Mouse (Mus musculus): Measurements from ENCODE around the gene Selenbp1.
"Not testable (repeated sequence)": the region's sequence is repeated elsewhere in the genome, so short reads cannot be mapped to it uniquely, and the experiment has no call there.

The Selenbp1 gene

GRCm38 (mm10) chr3:94932279-94932678 is 577 bp upstream of the Selenbp1 start:
- not testable (repeated sequence) for DNase-seq (ENCODE audit: low read depth, low spot score)

DNA sequence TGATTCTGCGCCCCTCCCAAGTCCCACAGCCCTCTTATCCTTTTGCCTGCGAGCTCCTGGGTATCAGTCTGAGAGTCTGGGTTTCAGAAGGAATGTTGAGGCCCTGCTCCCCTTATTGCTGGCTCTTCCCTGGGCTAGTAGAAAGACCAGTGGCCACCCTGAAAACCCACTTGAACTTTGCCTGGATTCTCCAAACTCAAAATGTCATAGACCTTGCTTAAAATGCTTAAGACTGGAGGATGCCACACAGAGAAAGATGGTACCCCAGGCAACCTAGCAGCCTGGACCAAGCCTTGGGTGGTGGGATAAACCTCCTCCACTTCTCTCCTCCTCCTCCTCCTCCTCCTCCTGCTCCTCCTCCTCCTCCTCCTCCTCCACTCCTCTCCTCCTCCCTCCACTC is 748 bp downstream of the Selenbp1 start:
- not testable (repeated sequence) for DNase-seq (ENCODE audit: low read depth, low spot score)

- not testable (repeated sequence) for DNase-seq (ENCODE audit: low read depth, low spot score)
Measured at GRCm38 (mm10) chr3:94934564-94934963, 1.7 kb downstream of the Selenbp1 start.

GRCm38 (mm10) chr3:94935332-94935731 is 2.5 kb downstream of the Selenbp1 start:
- DNase-seq (ENCODE audit: low read depth, low spot score) = not testable (repeated sequence)

- DNase-seq (ENCODE audit: low read depth, low spot score) = not testable (repeated sequence)
Measured at GRCm38 (mm10) chr3:94936147-94936546, 3.3 kb downstream of the Selenbp1 start.

DNA sequence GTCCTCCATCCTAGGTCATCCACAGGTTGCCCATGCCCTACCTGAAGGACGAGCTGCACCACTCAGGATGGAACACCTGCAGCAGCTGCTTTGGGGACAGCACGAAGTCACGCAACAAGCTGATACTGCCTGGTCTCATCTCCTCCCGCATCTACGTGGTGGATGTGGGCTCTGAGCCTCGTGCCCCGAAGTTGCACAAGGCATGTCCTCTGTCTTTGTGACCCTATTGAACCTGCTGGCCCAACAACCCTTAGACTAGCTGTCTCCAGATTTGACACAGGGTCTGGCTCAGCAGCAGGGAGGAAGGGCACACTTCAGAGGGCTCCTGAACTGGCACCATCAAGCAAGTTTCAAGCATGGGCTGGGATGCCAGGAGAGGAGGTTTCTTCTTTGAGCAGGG is 4.3 kb downstream of the Selenbp1 start:
- not testable (repeated sequence) for DNase-seq (ENCODE audit: low read depth, low spot score)

DNA sequence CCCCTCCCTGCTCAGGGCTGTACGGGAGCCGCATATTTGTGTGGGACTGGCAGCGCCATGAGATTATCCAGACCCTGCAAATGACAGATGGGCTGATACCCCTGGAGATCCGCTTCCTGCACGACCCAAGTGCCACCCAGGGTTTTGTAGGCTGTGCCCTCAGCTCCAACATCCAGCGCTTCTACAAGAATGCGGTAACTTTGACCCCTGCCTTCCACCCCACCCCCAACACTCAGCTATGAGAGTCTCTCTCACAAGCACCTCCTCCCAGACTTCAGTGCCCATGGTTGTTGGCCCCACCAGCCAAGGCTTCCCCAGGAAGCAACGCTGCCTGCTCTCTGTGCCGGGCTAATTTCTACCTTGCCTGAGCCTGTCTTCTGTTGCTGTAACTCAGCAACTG is 7.2 kb downstream of the Selenbp1 start:
- DNase-seq (ENCODE audit: low read depth, low spot score) = not testable (repeated sequence)

DNA sequence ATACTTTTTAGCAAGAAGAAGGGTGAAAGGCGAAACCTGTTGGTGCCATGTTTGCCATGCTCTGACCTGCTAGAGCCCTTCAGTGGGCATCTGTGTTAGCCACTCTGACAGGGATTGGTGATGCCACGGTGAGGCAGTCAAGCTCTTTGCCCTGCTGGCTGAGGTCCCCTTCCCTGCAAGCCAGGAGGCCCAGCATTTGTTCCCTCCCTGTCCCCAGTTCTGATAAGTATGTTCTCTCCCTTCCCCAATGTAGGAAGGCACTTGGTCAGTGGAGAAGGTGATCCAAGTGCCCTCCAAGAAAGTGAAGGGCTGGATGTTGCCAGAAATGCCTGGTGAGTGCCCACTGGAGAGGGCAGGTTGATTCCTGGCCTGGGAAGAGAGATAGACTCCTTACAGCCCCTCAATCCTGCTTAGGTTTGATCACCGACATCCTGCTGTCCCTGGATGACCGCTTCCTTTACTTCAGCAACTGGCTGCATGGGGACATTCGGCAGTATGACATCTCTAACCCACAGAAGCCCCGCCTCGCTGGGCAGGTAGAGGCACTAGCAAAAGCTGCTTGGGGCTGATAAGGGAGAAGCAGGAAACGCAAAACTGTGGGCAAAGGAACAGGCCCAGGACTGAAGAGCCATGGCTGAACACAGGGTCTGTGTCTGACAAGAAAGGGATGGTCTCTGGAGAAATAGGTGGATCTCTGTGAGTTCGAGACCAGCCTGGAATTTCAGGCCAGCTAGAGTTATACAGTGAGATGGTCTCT is 9.5 kb downstream of the Selenbp1 start:
- not testable (repeated sequence) for DNase-seq (ENCODE audit: low read depth, low spot score)

DNA sequence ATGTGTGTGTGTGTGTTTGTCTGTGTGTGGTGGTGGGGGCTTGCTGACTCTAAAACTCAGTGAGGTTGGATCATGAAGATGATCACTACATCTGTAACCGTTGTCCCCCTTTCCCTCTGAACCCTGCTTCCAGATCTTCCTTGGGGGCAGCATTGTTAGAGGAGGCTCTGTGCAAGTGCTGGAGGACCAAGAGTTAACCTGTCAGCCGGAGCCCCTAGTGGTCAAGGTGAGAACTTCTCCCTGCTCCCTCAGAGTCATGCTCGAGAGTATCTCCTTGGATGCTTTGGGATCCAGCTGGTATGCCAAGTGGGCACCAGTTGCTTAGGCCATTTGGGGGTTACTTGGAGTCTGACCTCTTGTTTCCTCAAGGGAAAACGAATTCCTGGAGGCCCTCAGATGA is 10.8 kb downstream of the Selenbp1 start:
- not testable (repeated sequence) for DNase-seq (ENCODE audit: low read depth, low spot score)

GRCm38 (mm10) chr3:94948066-94948614 is 15.3 kb downstream of the Selenbp1 start:
- DNase-seq (ENCODE audit: low read depth, low spot score) = no peak

DNA sequence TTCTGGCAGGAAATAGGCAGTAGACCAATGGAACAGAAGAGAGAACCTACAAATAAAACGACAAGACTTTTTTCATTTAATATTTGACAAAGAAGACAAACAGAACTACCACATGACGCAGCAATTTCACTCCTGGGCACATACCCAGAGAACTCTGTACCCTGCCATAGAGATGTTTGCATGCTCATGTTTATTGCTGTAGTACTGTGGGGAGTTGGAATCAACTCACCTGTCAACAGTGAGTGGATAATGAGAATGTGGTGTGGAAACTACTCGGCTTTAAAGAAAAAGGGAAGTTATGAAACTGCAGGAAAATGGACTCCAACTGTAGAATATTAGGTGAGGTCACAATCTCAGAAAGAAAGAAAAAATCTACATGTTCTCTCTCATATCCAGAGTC is 16.8 kb downstream of the Selenbp1 start:
- DNase-seq (ENCODE audit: low read depth, low spot score) = no peak

- peak; percentile 46 for DNase-seq (ENCODE audit: low read depth, low spot score)
Measured at GRCm38 (mm10) chr3:94952806-94953205, 19.9 kb downstream of the Selenbp1 start.

GRCm38 (mm10) chr3:94953384-94953763 is 20.5 kb downstream of the Selenbp1 start:
- no peak for DNase-seq (ENCODE audit: low read depth, low spot score)

DNA sequence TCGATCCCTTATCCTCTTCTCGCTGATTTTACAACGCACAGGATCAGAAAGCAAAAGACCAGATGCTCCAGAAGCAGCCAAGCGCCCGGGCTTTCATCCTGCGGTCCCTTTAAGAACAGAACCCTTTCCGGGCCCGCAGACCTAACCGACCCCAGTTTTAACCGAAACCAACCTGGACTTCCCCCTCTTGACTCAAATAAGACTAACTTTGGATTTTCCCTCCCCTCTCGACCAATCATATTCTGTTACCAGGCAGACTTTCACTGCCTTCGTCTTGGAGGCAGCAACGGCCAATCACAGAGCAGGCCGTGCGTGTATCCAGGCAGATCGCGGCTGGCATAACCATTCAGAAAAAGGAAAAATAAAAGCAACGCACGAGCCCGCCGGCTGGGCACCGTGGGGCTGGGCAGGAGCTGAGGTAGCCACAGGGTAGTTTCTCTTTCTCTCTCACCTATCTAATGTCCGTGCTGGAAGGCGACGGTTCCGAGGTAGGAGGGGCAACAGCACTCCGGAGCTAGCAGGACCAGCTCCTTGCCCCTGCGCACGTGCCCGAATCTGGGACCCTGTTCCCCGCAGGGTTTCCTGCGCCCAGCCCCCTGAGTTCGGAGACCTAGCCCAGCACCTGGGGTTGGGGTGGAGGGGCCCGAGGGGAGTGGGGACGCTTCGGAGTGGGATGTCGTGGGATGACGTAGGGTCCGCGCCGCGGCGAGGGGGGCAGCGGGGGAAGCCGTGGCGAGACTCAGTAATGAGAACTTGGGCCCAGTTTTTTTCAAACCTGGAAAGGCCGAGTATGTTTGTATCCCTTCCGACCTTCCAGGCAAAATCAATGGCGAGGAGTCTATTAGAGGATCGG is 21.1 kb downstream of the Selenbp1 start, which contains the start of gene Rfx5:
Gene Rfx5 (plus strand): TSS at position 312 of the 853 bp plus-strand sequence.
- peak; percentile 98 for DNase-seq (ENCODE audit: low read depth, low spot score)

DNA sequence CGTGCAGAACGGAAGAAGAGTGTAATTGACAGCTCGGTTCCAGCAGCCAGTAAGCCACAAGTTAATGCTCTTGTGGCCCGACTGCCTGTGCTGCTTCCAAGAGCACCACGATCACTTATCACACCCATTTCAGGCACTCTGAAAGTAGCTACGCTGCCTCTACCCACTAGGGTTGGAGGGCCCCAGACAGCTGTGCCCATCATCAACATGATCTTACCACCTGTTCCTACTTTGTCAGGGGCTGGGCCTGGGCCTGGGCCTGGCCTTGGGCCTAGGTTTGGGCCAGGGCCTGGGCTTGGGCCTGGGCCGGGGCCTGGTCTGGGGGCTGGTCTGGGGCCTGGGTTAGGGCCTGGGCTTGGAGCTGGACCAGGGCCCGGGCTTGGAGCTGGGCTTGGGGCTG is 25.4 kb downstream of the Selenbp1 start:
- DNase-seq (ENCODE audit: low read depth, low spot score) = no peak

DNA sequence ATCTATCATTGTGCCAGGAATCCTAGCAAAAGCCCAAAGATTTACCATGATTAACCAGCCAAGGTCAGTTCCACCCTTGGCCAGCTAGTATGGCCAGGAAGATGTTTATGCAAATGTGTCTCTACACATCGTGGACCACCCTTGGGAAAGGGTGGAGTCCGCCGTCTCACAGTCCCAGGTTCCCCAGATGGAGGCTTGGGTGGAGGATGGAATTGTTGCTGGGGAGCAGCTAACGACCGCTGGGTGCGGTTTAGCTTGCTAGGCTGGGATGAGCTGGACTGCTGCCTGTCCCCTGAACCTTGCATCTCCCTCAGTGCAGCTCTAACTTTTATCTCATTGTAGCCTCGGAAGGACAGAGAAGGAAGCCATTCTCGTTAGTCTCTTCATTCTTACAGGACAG is 27.0 kb downstream of the Selenbp1 start:
- DNase-seq (ENCODE audit: low read depth, low spot score) = no peak

DNA sequence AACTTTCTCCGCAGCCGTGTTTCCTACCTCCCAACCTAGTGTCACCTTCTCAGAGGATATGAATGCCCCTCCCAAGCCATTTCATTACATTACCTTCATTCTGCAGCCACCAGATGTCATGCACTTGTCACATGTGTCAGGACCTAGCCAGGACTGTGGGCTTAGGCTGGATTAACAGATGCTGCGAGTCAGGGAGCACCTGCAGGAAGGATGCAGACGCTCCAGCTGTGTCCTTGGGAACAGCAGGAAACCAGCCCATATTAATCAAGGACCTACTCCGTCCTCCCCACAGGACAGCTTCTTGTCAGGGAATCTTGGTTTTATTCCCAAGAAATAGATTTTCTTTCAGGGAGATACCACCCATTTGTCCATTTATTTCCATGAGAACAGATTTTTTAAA is 27.5 kb downstream of the Selenbp1 start:
- DNase-seq (ENCODE audit: low read depth, low spot score) = no peak

GRCm38 (mm10) chr3:94964989-94965388 is 32.1 kb downstream of the Selenbp1 start:
- DNase-seq (ENCODE audit: low read depth, low spot score) = no peak

- DNase-seq (ENCODE audit: low read depth, low spot score) = no peak
Measured at GRCm38 (mm10) chr3:94965878-94966277, 33.0 kb downstream of the Selenbp1 start.

GRCm38 (mm10) chr3:94972552-94972951 is 39.7 kb downstream of the Selenbp1 start:
- no peak for DNase-seq (ENCODE audit: low read depth, low spot score)

GRCm38 (mm10) chr3:94973620-94974019 is 40.8 kb downstream of the Selenbp1 start:
- no peak for DNase-seq (ENCODE audit: low read depth, low spot score)

GRCm38 (mm10) chr3:94974026-94974527 is 41.2 kb downstream of the Selenbp1 start:
- no peak for DNase-seq (ENCODE audit: low read depth, low spot score)

All from forelimb bud, embryonic 11.5 days (tissue).